Mouse (Mus musculus): ENCODE measurements at regions not wholly inside any gene's neighbourhood (a gene's known extent, or its start where the extent isn't known, plus 50 kb on each side); places are given as distances from the start of the nearest gene placed in this dataset.

GRCm38 (mm10) chr1:41551271-41551670 is 745.9 kb downstream of the Tmem182 start:
- Histone ChIP-seq H3K4me1 (no peaks in the 10 kb centered on the region), H3K27me3 (no peaks in the 10 kb centered on the region), H3K4me3 (no peak overlapping the region), H3K4me2 (replicated peaks) (no peak overlapping the region), H3K27ac (no peak overlapping the region), H3K36me3 (no peaks in the 10 kb centered on the region), H3K9ac (no peak overlapping the region), H3K9me3 (no peaks in the 10 kb centered on the region)
- ATAC-seq (ENCODE audit: low FRiP score, low read depth), result no peak
- WGBS, result 85% methylated on average over 1 of the region's 1 CpGs

- Histone ChIP-seq H3K4me3 (no peak overlapping the region), H3K27me3 (no peaks in the 10 kb centered on the region), H3K9me3 (no peaks in the 10 kb centered on the region), H3K27ac (no peak overlapping the region), H3K4me2 (replicated peaks) (no peak overlapping the region), H3K36me3 (no peaks in the 10 kb centered on the region), H3K9ac (no peak overlapping the region), H3K4me1 (no peaks in the 10 kb centered on the region)
- WGBS, result 79% methylated on average over 2 of the region's 2 CpGs
- ATAC-seq (ENCODE audit: low FRiP score, low read depth), result no peak
Observed at GRCm38 (mm10) chr1:41555607-41556006, 750.2 kb downstream of the Tmem182 start.

GRCm38 (mm10) chr1:41559101-41559665 is 753.8 kb downstream of the Tmem182 start:
- H3K27ac ChIP-seq, result no peak overlapping the region
- no peak for ATAC-seq (ENCODE audit: low FRiP score, low read depth)
- no peaks in the 10 kb centered on the region for H3K4me1 ChIP-seq
- H3K4me3 ChIP-seq, result no peak overlapping the region
- H3K4me2 ChIP-seq (replicated peaks), result no peak overlapping the region
- H3K36me3 ChIP-seq, result no peaks in the 10 kb centered on the region
- no peak overlapping the region for H3K9ac ChIP-seq
- no peaks in the 10 kb centered on the region for H3K9me3 ChIP-seq
- 90% methylated on average over 17 of the region's 17 CpGs for WGBS
- H3K27me3 ChIP-seq, result no peaks in the 10 kb centered on the region

- WGBS, result 60% methylated on average over 3 of the region's 3 CpGs
- Histone ChIP-seq H3K9me3 (no peaks in the 10 kb centered on the region), H3K9ac (no peak overlapping the region), H3K4me1 (no peaks in the 10 kb centered on the region), H3K27ac (no peak overlapping the region), H3K27me3 (no peaks in the 10 kb centered on the region), H3K4me3 (no peak overlapping the region), H3K36me3 (no peaks in the 10 kb centered on the region), H3K4me2 (replicated peaks) (no peak overlapping the region)
- ATAC-seq (ENCODE audit: low FRiP score, low read depth), result no peak
Observed at GRCm38 (mm10) chr1:41559991-41560390, 754.6 kb downstream of the Tmem182 start.

GRCm38 (mm10) chr1:41603471-41603870 is 798.1 kb downstream of the Tmem182 start:
- Histone ChIP-seq H3K4me3 (no peak overlapping the region), H3K27me3 (no peaks in the 10 kb centered on the region), H3K36me3 (no peaks in the 10 kb centered on the region), H3K4me1 (no peaks in the 10 kb centered on the region), H3K9me3 (no peaks in the 10 kb centered on the region), H3K27ac (no peak overlapping the region), H3K9ac (no peak overlapping the region), H3K4me2 (replicated peaks) (no peak overlapping the region)
- WGBS, result 86% methylated on average over 5 of the region's 5 CpGs
- no peak for ATAC-seq (ENCODE audit: low FRiP score, low read depth)

GRCm38 (mm10) chr1:41604996-41605747 is 799.8 kb downstream of the Tmem182 start:
- ATAC-seq (ENCODE audit: low FRiP score, low read depth), result no peak
- no peaks in the 10 kb centered on the region for H3K9me3 ChIP-seq
- H3K27ac ChIP-seq, result no peak overlapping the region
- no peaks in the 10 kb centered on the region for H3K27me3 ChIP-seq
- WGBS, result 72% methylated on average over 14 of the region's 14 CpGs
- no peak overlapping the region for H3K9ac ChIP-seq
- H3K4me2 ChIP-seq (replicated peaks), result no peak overlapping the region
- H3K4me3 ChIP-seq, result no peak overlapping the region
- no peaks in the 10 kb centered on the region for H3K4me1 ChIP-seq
- no peaks in the 10 kb centered on the region for H3K36me3 ChIP-seq

- Histone ChIP-seq H3K4me3 (no peak overlapping the region), H3K4me2 (replicated peaks) (no peak overlapping the region), H3K9me3 (no peaks in the 10 kb centered on the region), H3K27ac (no peak overlapping the region), H3K9ac (no peak overlapping the region), H3K27me3 (no peaks in the 10 kb centered on the region), H3K4me1 (0 out of 2 replicates have a peak, but pooled peaks cover 3% of the 10 kb centered on the region), H3K36me3 (no peaks in the 10 kb centered on the region)
- no peak for ATAC-seq (ENCODE audit: low FRiP score, low read depth)
- 36% methylated on average over 3 of the region's 3 CpGs for WGBS
Observed at GRCm38 (mm10) chr1:41605748-41606131, 800.3 kb downstream of the Tmem182 start.

- whole genome bisulfite sequencing, result 24% methylated on average over 8 of the region's 8 CpGs
- Histone ChIP-seq H3K4me1 (0 out of 2 replicates have a peak, but pooled peaks cover 6% of the 10 kb centered on the region), H3K27me3 (no peaks in the 10 kb centered on the region), H3K27ac (no peak overlapping the region), H3K36me3 (no peaks in the 10 kb centered on the region), H3K4me3 (no peak overlapping the region), H3K4me2 (replicated peaks) (peak overlapping the region; percentile 42), H3K9ac (no peak overlapping the region), H3K9me3 (no peaks in the 10 kb centered on the region)
- ATAC-seq (ENCODE audit: low FRiP score, low read depth), result peak; percentile 40; the same call in 1 of the 2 replicates
Observed at GRCm38 (mm10) chr1:41610783-41611182, 805.4 kb downstream of the Tmem182 start.

GRCm38 (mm10) chr1:41651804-41652203 is 846.4 kb downstream of the Tmem182 start:
- peak; percentile 61; the same call in 1 of the 2 replicates for ATAC-seq (ENCODE audit: low FRiP score, low read depth)
- H3K27me3 ChIP-seq, result no peaks in the 10 kb centered on the region
- 17% methylated on average over 9 of the region's 9 CpGs for WGBS
- no peaks in the 10 kb centered on the region for H3K9me3 ChIP-seq
- peak overlapping the region; percentile 46 for H3K4me2 ChIP-seq (replicated peaks)
- peaks cover 15% of the 10 kb centered on the region for H3K4me1 ChIP-seq
- no peak overlapping the region for H3K27ac ChIP-seq
- H3K36me3 ChIP-seq, result no peaks in the 10 kb centered on the region
- H3K4me3 ChIP-seq, result no peak overlapping the region
- no peak overlapping the region for H3K9ac ChIP-seq

GRCm38 (mm10) chr1:41652210-41652609 is 846.8 kb downstream of the Tmem182 start:
- Histone ChIP-seq H3K9me3 (no peaks in the 10 kb centered on the region), H3K9ac (no peak overlapping the region), H3K4me3 (0 out of 2 replicates have a peak overlapping the region, but pooled peaks have one; percentile 5), H3K27me3 (no peaks in the 10 kb centered on the region), H3K27ac (no peak overlapping the region), H3K4me1 (peaks cover 15% of the 10 kb centered on the region), H3K4me2 (replicated peaks) (peak overlapping the region; percentile 46), H3K36me3 (no peaks in the 10 kb centered on the region)
- WGBS, result 8% methylated on average over 3 of the region's 3 CpGs
- no peak; the same call in 1 of the 2 replicates for ATAC-seq (ENCODE audit: low FRiP score, low read depth)

- 0 out of 2 replicates have a peak overlapping the region, but pooled peaks have one; percentile 5 for H3K4me3 ChIP-seq
- H3K9ac ChIP-seq, result no peak overlapping the region
- no peaks in the 10 kb centered on the region for H3K27me3 ChIP-seq
- H3K4me2 ChIP-seq (replicated peaks), result peak overlapping the region; percentile 46
- peak; percentile 77; the same call in 1 of the 2 replicates for ATAC-seq (ENCODE audit: low FRiP score, low read depth)
- H3K4me1 ChIP-seq, result peaks cover 15% of the 10 kb centered on the region
- no peaks in the 10 kb centered on the region for H3K36me3 ChIP-seq
- H3K27ac ChIP-seq, result no peak overlapping the region
- WGBS, result 33% methylated on average over 8 of the region's 8 CpGs
- no peaks in the 10 kb centered on the region for H3K9me3 ChIP-seq
Observed at GRCm38 (mm10) chr1:41652646-41653427, 847.4 kb downstream of the Tmem182 start.

GRCm38 (mm10) chr1:41674086-41674485 is 868.7 kb downstream of the Tmem182 start:
- H3K36me3 ChIP-seq, result no peaks in the 10 kb centered on the region
- H3K9ac ChIP-seq, result no peak overlapping the region
- WGBS, result 74% methylated on average over 6 of the region's 6 CpGs
- H3K4me2 ChIP-seq (replicated peaks), result no peak overlapping the region
- H3K9me3 ChIP-seq, result no peaks in the 10 kb centered on the region
- H3K27me3 ChIP-seq, result no peaks in the 10 kb centered on the region
- no peak overlapping the region for H3K27ac ChIP-seq
- H3K4me1 ChIP-seq, result no peaks in the 10 kb centered on the region
- H3K4me3 ChIP-seq, result no peak overlapping the region
- ATAC-seq (ENCODE audit: low FRiP score, low read depth), result no peak

All from limb, embryonic 13.5 days (tissue).